Mouse (Mus musculus) activated CD4-positive, CD25-positive, alpha-beta regulatory T cell, adult 4 months (primary cell): ENCODE measurements around the gene Lpgat1. TPM values are rescaled to one million over a fixed set of nuclear protein-coding genes. Genes with fewer than 3 reads are reported as not detected.

Source experiments
- ATAC-seq: one replicate; pipeline ENCODE4 v1.8.0; 2017
- polyA plus RNA-seq, 2 experiments: library from polyadenylated mRNA; unstranded; fragments of 100-300 nt; shearing (Covaris generic); gene quantifications; one replicate each; pipeline ENCODE4 v1.2.1; 2017

Gene Lpgat1
- polyA plus RNA-seq, 2 experiments from 2014 or later = 6.2 to 6.6 TPM

DNA sequence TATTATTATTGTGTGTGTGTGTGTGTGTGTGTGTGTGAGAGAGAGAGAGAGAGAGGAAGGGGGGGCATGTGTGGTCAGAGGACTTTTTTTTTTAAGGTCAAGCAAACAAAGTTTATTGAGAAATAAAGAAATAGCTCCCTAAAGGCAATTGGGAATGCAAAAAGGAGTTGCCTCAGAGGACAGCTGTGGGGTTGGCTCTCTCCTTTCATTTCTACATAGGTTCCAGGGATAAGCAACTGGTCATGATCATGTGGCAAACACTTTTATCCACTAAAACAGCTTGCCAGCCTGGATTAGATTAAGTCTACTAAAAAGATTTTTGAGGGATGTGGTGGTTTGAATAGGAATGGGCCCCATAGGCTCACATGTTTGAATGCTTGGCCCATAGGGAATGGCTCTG, 18.8 kb downstream of the Lpgat1 start:
- no peak for ATAC-seq

- no peak for ATAC-seq
These were observed 20.2 kb downstream of the Lpgat1 start for GRCm38 (mm10) chr1:191737871-191738270.

- no peak for ATAC-seq
These were observed 21.1 kb downstream of the Lpgat1 start for GRCm38 (mm10) chr1:191738726-191739125.

- ATAC-seq = no peak
These were observed 23.1 kb downstream of the Lpgat1 start for GRCm38 (mm10) chr1:191740587-191741361.

- no peak for ATAC-seq
These were observed 24.0 kb downstream of the Lpgat1 start for GRCm38 (mm10) chr1:191741635-191742034.

GRCm38 (mm10) chr1:191748431-191748830, 30.8 kb downstream of the Lpgat1 start:
- no peak for ATAC-seq

GRCm38 (mm10) chr1:191756520-191757199, 39.0 kb downstream of the Lpgat1 start:
- no peak for ATAC-seq

DNA sequence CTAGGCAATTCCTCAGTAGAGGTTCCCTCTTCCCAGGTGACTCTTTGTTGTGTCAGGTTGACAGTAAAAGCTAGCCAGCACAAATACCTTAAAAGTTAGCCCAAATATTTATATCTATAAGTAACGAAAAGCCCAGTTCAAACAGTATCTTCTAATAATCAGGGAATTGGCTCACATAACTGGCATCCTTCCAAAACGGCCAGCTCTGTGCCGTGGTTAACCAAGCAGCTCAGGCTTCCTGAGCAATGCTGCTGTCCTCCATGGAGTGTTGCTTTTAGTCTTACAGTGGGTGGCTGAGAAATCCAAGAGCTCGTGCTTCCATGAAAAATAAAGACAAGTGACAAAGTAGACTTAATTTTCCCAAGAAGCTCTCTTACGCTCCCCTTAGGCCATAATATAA, 56.5 kb downstream of the Lpgat1 start:
- ATAC-seq = no peak

DNA sequence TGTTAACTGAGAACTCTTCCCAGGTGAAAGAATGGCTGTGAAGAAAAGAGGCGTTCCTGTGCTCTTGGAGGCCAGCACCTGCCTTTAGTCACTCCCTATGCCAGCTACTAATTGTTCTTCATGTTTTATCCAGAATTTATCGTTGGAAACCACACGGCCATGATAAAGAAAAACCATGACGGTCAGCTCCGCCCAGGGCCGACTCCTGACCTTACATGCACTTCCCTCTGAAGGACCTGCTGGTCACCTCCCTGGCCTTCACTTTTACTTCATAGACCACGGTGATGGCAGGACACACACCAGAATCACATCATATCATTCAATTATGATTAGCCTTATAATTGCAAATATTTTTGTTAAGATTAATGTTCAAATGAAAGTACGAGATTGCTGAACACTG, 57.5 kb downstream of the Lpgat1 start:
- ATAC-seq = no peak

DNA sequence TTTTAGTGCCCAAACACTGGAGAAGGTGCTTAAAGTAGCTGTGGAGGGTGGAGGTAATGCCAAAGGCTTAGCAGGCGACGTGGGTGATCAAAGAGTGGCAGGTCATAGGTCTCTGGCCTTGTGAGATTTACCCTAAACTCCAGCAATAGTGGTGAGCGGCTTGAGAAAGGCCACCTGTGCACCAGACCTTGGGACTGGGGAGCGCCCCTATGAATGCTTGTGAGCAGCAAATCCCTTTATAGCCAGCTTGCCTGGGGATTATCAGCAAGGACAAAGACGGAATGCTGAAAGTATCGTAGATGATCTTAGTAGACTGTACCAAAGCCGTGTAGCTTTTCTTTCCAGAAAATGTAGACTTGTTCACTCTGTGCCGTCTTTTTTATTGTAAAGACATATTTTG, 59.9 kb downstream of the Lpgat1 start:
- ATAC-seq = no peak

DNA sequence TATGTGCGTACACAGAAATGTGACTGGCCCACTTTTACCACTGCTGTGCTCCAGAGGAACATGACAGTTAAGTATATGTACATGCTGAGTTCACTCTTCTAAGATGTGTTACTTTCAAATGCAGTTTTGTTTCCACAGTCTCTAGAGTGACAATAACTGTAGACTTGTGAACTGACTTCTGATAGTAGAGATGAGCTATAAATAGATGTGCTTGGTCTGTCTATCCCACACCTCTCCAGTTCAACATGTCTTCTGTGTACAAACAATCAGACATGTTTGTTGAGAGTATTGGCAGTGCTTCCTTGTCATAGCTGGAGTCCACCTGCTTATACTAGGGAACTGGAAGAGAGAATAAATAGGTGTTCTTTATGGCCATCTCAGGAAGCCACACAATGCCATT, 62.8 kb downstream of the Lpgat1 start:
- ATAC-seq = no peak

GRCm38 (mm10) chr1:191785108-191785507, 67.5 kb downstream of the Lpgat1 start:
- no peak for ATAC-seq

GRCm38 (mm10) chr1:191786255-191786654, 68.6 kb downstream of the Lpgat1 start:
- no peak for ATAC-seq

- ATAC-seq = no peak
These were observed 69.7 kb downstream of the Lpgat1 start for GRCm38 (mm10) chr1:191787379-191787778.

GRCm38 (mm10) chr1:191792991-191793390, 75.4 kb downstream of the Lpgat1 start:
- ATAC-seq = no peak

- no peak for ATAC-seq
These were observed 76.4 kb downstream of the Lpgat1 start for GRCm38 (mm10) chr1:191793888-191794532.

- no peak for ATAC-seq
These were observed 78.7 kb downstream of the Lpgat1 start for GRCm38 (mm10) chr1:191796238-191796896.

DNA sequence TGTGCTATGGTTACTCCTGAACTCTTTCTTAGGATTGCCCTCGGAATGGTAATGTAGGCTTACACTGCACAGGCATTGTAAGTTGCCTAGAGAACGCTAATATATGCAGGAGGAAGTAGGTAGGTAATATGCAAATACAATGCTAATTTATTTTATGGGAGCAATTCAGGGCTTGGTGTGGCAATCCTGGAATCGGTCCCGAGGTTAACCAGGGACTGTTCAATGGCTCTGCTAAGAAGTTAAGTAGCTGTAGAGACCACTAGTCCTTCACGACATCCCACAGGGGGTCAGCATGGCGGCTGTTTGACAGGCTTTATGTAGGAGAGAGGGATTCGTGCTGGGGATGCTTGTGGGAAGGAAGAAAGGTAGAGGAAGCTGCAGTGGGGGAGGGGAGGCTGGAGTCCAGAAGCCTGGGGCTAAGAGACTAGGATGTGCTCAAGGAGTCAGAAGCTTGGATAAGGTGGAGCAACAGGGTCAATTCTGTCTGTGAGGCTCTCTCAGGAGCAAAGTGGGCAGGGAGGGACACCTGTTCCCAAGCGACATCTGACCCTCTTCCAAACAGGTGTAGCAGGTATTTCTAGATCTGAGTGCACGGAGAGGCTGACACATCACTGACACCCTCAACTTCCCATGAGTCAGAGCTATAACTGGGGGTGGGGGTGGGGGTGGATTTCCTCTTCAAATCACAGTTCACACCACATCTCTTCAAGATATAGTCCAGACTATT, 84.6 kb downstream of the Lpgat1 start:
- ATAC-seq = peak; percentile 40

DNA sequence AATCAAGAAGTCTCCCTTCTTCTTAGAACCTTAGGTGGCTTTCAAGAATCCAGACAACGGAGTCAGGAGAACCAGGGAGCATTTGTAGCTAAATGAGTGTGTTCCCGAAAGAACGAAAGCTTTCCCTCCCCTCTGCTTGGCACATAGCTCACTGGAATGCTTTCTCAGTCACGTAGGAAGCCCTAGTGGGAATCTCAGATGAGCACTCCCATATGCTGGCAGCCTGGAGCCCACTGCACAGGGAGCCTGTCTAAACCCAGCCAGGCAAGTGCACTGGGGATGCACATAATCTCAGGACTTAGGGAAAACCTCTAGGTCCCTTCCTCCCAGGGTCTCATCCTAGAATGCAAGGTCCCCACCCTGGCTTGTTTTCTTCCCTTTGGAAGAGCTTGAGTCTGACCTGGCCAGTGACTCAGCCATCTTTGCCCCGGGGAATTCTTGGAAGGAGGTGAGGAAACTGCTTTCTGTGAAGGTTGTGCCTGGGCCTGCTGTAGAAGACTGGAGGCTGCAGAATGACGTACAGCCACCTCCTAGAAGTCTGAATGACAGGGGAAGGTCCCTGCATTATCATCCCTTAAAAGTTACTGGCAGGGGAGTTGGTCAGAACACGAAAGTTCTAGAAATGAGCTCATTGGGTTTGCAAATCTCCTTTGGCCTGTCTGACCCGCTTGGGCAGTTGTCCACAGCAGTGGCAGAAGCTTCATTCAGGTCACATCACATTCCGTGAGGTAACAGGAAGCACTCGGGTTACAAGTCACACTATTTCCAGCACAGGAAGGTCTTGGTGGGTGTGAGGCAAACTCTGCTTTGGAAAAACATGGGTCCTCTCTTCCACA, 85.4 kb downstream of the Lpgat1 start:
- no peak for ATAC-seq

GRCm38 (mm10) chr1:191804747-191805146, 87.1 kb downstream of the Lpgat1 start:
- no peak for ATAC-seq

GRCm38 (mm10) chr1:191805788-191806187, 88.2 kb downstream of the Lpgat1 start:
- ATAC-seq = no peak

- ATAC-seq = no peak
These were observed 89.1 kb downstream of the Lpgat1 start for GRCm38 (mm10) chr1:191806740-191807139.
